Comparison of ENCODE assay signal across 28 mouse cellular contexts in genomic region chr19:28879476-28879875, GRCm38 (mm10). TPM values are rescaled to one million over a fixed set of nuclear protein-coding genes. Genes with fewer than 3 reads are reported as not detected.
DNase-seq lines count a peak whose midpoint lies in the region; ATAC-seq and TF ChIP-seq lines count a peak whose summit lies in the region.
"Had no signal": no experiment of that assay in that cellular context is flagged by ENCODE, and none has a peak within 500 bp of the region (broad histone marks: within the 10 kb centered on the region; RNA-seq: fewer than 3 reads in every experiment).

No protein-coding gene starts in this region.

- ATAC-seq in cerebellum, adult (ENCODE audit: insufficient number of reproducible peaks, low FRiP score, low TSS enrichment) = 0 out of 2 replicates have a peak, but pooled peaks have one; percentile 36
- ATAC-seq in kidney, embryonic 15.5 days (replicated peaks; ENCODE audit: low FRiP score) = no peak
- no peak for ATAC-seq in midbrain, embryonic 14.5 days (ENCODE audit: low FRiP score, low TSS enrichment)
- ATAC-seq in midbrain, embryonic 15.5 days (replicated peaks) = no peak
- ATAC-seq: forebrain, embryonic 13.5 days; intestine, postnatal 0 days had no signal

- H3K27ac ChIP-seq in kidney, embryonic 15.5 days = no peak overlapping the region
- no peak overlapping the region for H3K27ac ChIP-seq in midbrain, embryonic 14.5 days (replicated peaks; ENCODE audit: low read depth, low read length)
- H3K27ac ChIP-seq in midbrain, embryonic 15.5 days = no peak overlapping the region
- H3K27ac ChIP-seq in thymus, adult 2 months (ENCODE audit: control insufficient read depth, insufficient read depth, low read length) = no peak overlapping the region
- H3K27ac ChIP-seq: forebrain, embryonic 13.5 days; heart, adult 2 months; hindbrain, embryonic 14.5 days; liver, embryonic 14.5 days; neural tube, embryonic 13.5 days; stomach, embryonic 15.5 days had no signal

- no peak overlapping the region for H3K4me2 ChIP-seq in kidney, embryonic 15.5 days
- H3K4me2 ChIP-seq in midbrain, embryonic 14.5 days (ENCODE audit: low read length) = no peak overlapping the region
- no peak overlapping the region for H3K4me2 ChIP-seq in midbrain, embryonic 15.5 days
- H3K4me2 ChIP-seq: forebrain, embryonic 13.5 days; heart, embryonic 12.5 days; hindbrain, embryonic 14.5 days; midbrain, embryonic 11.5 days; neural tube, embryonic 13.5 days; stomach, embryonic 15.5 days had no signal

- no peak for DNase-seq in cerebellum, adult 9-10 months
- peak; percentile 25 for DNase-seq in kidney, adult 18-20 months
- DNase-seq in midbrain, embryonic 14.5 days = peak; percentile 7
- DNase-seq in kidney, postnatal 36 days = peak; percentile 55 to 70
- no peak for DNase-seq in thymus, adult 2 months
- DNase-seq: adrenal gland, postnatal 10 days; cerebellum, adult 11 months; cerebellum, adult 9-11 months; gastrocnemius, postnatal 14 days; heart, adult 2 months; layer of hippocampus, postnatal 36 days; liver; lung, adult 2 months; lung, postnatal 14 days; right cerebral cortex, postnatal 25 days; thymus, postnatal 14 days had no signal

- no peaks in the 10 kb centered on the region for H3K36me3 ChIP-seq in kidney, embryonic 15.5 days
- H3K36me3 ChIP-seq in midbrain, embryonic 14.5 days (ENCODE audit: control insufficient read depth, insufficient read depth, low read length) = no peaks in the 10 kb centered on the region
- H3K36me3 ChIP-seq in midbrain, embryonic 15.5 days (replicated peaks) = no peaks in the 10 kb centered on the region
- no peaks in the 10 kb centered on the region for H3K36me3 ChIP-seq in thymus, adult 2 months (ENCODE audit: control insufficient read depth, insufficient read depth, low read length)
- H3K36me3 ChIP-seq: G1E; heart, embryonic 12.5 days; neural tube, embryonic 13.5 days; stomach, embryonic 15.5 days had no signal

- no peak for TF ChIP-seq POLR2A in thymus, adult 2 months (IDR thresholded peaks at IDR 0.05; ENCODE audit: control insufficient read depth, extremely low read depth, insufficient read depth, low read length, poor library complexity)

- H3K9ac ChIP-seq in kidney, embryonic 15.5 days = no peak overlapping the region
- no peak overlapping the region for H3K9ac ChIP-seq in midbrain, embryonic 14.5 days (replicated peaks; ENCODE audit: low read length)
- no peak overlapping the region for H3K9ac ChIP-seq in midbrain, embryonic 15.5 days
- H3K9ac ChIP-seq: forebrain, embryonic 13.5 days; heart, embryonic 12.5 days; hindbrain, embryonic 14.5 days; liver, embryonic 14.5 days; neural tube, embryonic 13.5 days; stomach, embryonic 15.5 days had no signal

- no peaks in the 10 kb centered on the region for H3K9me3 ChIP-seq in kidney, embryonic 15.5 days (replicated peaks)
- H3K9me3 ChIP-seq in midbrain, embryonic 14.5 days (ENCODE audit: control insufficient read depth, low read length) = no peaks in the 10 kb centered on the region
- H3K9me3 ChIP-seq in midbrain, embryonic 15.5 days = no peaks in the 10 kb centered on the region
- H3K9me3 ChIP-seq: forebrain, embryonic 13.5 days; G1E; heart, embryonic 12.5 days; neural tube, embryonic 13.5 days; stomach, embryonic 15.5 days had no signal

- WGBS in kidney, embryonic 15.5 days = 94% methylated on average over 2 of the region's 2 CpGs
- WGBS in midbrain, embryonic 14.5 days = 85% methylated on average over 2 of the region's 2 CpGs
- WGBS in midbrain, embryonic 15.5 days = 83% methylated on average over 2 of the region's 2 CpGs
- WGBS in thymus, adult 2 months = 95% methylated on average over 2 of the region's 2 CpGs

- H3K4me3 ChIP-seq in kidney, embryonic 15.5 days (replicated peaks) = no peak overlapping the region
- no peak overlapping the region for H3K4me3 ChIP-seq in midbrain, embryonic 14.5 days (replicated peaks; ENCODE audit: low read depth, low read length)
- no peak overlapping the region for H3K4me3 ChIP-seq in midbrain, embryonic 15.5 days
- H3K4me3 ChIP-seq in thymus, adult 2 months (ENCODE audit: control insufficient read depth, insufficient read depth, low read length) = no peak overlapping the region
- H3K4me3 ChIP-seq: forebrain, embryonic 13.5 days; heart, adult 2 months; heart, embryonic 12.5 days; neural tube, embryonic 13.5 days; stomach, embryonic 15.5 days had no signal

- no peaks in the 10 kb centered on the region for H3K27me3 ChIP-seq in kidney, embryonic 15.5 days
- H3K27me3 ChIP-seq in midbrain, embryonic 14.5 days (ENCODE audit: control insufficient read depth, insufficient read depth, low read length) = no peaks in the 10 kb centered on the region
- no peaks in the 10 kb centered on the region for H3K27me3 ChIP-seq in midbrain, embryonic 15.5 days (replicated peaks)
- H3K27me3 ChIP-seq in thymus, adult 2 months (ENCODE audit: control insufficient read depth, insufficient read depth, low read length) = no peaks in the 10 kb centered on the region
- H3K27me3 ChIP-seq: forebrain, embryonic 13.5 days; heart, embryonic 12.5 days; neural tube, embryonic 13.5 days; stomach, embryonic 15.5 days had no signal

- H3K4me1 ChIP-seq in kidney, embryonic 15.5 days = no peaks in the 10 kb centered on the region
- H3K4me1 ChIP-seq in midbrain, embryonic 14.5 days (ENCODE audit: control insufficient read depth, insufficient read depth, low read length) = peaks cover 5% of the 10 kb centered on the region; the same call in 1 of the 2 replicates
- no peaks in the 10 kb centered on the region for H3K4me1 ChIP-seq in midbrain, embryonic 15.5 days
- H3K4me1 ChIP-seq in thymus, adult 2 months (replicated peaks; ENCODE audit: control insufficient read depth, insufficient read depth, low read length) = no peaks in the 10 kb centered on the region
- H3K4me1 ChIP-seq: forebrain, embryonic 13.5 days; stomach, embryonic 15.5 days had no signal

- TF ChIP-seq CTCF in thymus, adult 2 months (IDR thresholded peaks at IDR 0.05; ENCODE audit: borderline replicate concordance, control insufficient read depth, extremely low read depth, insufficient read depth, low read length, poor library complexity) = no peak

RNA-seq across cellular contexts. Expression of gene Slc1a1, which starts 44.6 kb away (rescaled TPM):
- 3.9 and 4.3 TPM in 2 replicates for polyA plus RNA-seq in kidney, embryonic 15.5 days (2015; fragmentation: Nextera tagmentation; extraction: Ambion mirVana)
- 19.8 and 21.7 TPM in 2 replicates for polyA plus RNA-seq in midbrain, embryonic 14.5 days (2014; fragmentation: Nextera tagmentation; extraction: Ambion mirVana)
- polyA plus RNA-seq in midbrain, embryonic 15.5 days (2015; fragmentation: Nextera tagmentation; extraction: Ambion mirVana) = 37.9 and 40.3 TPM in 2 replicates
- 0.41 and 0.51 TPM in 2 replicates for polyA plus RNA-seq in thymus, adult 2 months (2012; rRNA removed)
- polyA plus RNA-seq: G1E; liver, embryonic 14.5 days had no signal

Comparison
In these comparisons a context has a peak if more than half of its experiments do, and no peak if none do; other contexts are left out.
1. DNase-seq: peak in kidney, adult 18-20 months (single experiment), midbrain, embryonic 14.5 days (single experiment) and kidney, postnatal 36 days (2 of 2); none in cerebellum, adult 9-10 months (single experiment) and thymus, adult 2 months (single experiment).